Mouse (Mus musculus): ENCODE results near the gene Ddx46.

DNA sequence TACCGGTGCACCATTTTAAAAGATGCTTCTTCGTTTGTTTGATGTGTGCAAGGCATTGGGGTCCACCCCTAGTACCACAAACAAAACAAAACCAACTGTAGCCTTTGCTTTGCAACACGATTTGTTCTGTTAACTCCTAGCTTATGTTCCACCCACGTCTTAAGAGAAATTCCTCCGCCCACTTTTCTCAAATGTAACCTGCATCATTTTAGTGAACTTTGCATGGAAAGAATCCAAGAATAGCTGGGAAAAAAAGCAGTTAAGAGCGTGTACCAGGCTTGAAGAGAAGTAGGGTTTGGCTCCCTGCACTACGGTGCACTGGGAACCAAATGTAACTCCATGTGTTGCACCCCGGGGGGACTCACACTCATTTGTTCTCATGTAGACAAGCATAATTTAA is 59.3 kb downstream of the Ddx46 start:
- TF ChIP-seq CTCF (IDR thresholded peaks at IDR 0.05; ENCODE audit: insufficient read depth, low read depth, low read length) (no peak), POLR2A (IDR thresholded peaks at IDR 0.05; ENCODE audit: insufficient read depth, low read depth, low read length) (no peak)
